Mouse (Mus musculus): ENCODE results near the gene Carns1.

DNA sequence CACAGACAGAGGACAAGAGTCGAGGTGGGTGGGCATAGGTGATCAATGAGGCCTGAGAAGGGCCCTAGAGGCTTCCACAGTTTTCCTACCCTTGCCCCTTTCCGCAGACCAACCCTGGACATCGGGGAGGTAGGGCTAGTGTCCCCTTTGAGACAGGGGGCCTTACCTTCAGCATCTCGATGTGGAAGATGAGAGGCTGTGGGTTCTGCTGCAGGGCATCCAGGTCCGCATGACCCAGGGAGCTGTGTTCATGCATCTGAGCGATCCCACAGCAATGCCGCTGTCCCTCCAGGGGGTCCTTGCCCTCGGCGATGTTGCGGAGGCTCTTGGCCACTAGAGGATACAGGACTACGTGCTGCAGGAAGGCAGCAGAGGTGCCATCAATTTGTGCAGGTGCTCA lies 59.5 kb downstream of the Carns1 start:
- TF ChIP-seq CTCF (IDR thresholded peaks at IDR 0.05; ENCODE audit: extremely low read depth, insufficient read length, insufficient replicate concordance, low read depth, low read length) = no peak
- TF ChIP-seq POLR2A (IDR thresholded peaks at IDR 0.05; ENCODE audit: low read depth, low read length) = no peak
